Mouse (Mus musculus) E14TG2a.4 (cell line): ENCODE data around the gene Tbk1.
A peak's percentile ranks its signal among the peaks of the same experiment; 100 is the strongest.

ENCODE experiments used
- CTCF ChIP-seq: conservative IDR thresholded peaks from 2 replicates; pipeline ENCODE4 v1.5.1; 2014; ENCODE audit warnings: low read length
- NANOG ChIP-seq: IDR thresholded peaks from 2 replicates; pipeline ENCODE4 v1.6.1; 2014; ENCODE audit warnings: borderline replicate concordance, low read length, mixed read lengths

GRCm38 (mm10) chr10:121516008-121516600, 70.5 kb downstream of the Tbk1 start:
- TF ChIP-seq CTCF (peak; percentile 86), NANOG (no peak)
